Mouse (Mus musculus) gastrocnemius, postnatal 36 days (tissue): ENCODE measurements around the gene Rnf25. TPM values are rescaled to one million over a fixed set of nuclear protein-coding genes. Genes with fewer than 3 reads are reported as not detected.

Experiments used
- microRNA-seq, 2 experiments: library from miRNA; unstranded; fragments of <30 nt; microRNA quantifications; one replicate each; pipeline ENCODE4 v1.2.0; 2021
- total RNA-seq, 2 experiments: library from RNA; stranded (reverse); gene quantifications; 2 replicates each; pipeline ENCODE4 v1.2.3; 2021

Gene Rnf25
- total RNA-seq, 2 experiments from 2014 or later = 15.1 to 17.5 TPM

Small RNA genes within 50 kb of the gene (microRNA-seq; reads per million reads assigned to microRNA genes)
- gene Gm25035 = 0 reads per million in 2 experiments

Other genes starting within 250 kb of the Rnf25 start
- under 1 TPM in 1 of 2 experiments, not detected in 1; 0.12 TPM for gene Catip, start 239.3 kb downstream of the Rnf25 start, total RNA-seq
- 1 to 10 TPM; 3.0 to 3.9 TPM for gene Slc11a1, start 226.2 kb downstream of the Rnf25 start, total RNA-seq
- 10 to 100 TPM; 82.2 to 97.4 TPM for gene Ctdsp1, start 209.9 kb downstream of the Rnf25 start, total RNA-seq
- not detected for gene Vil1, start 192.0 kb downstream of the Rnf25 start, total RNA-seq
- 10 to 100 TPM; 11.1 to 11.6 TPM for gene Cnot9, start 95.3 kb downstream of the Rnf25 start, total RNA-seq
- 10 to 100 TPM; 52.2 to 73.6 TPM for gene Plcd4, start 58.5 kb downstream of the Rnf25 start, total RNA-seq
- 1 to 10 TPM; 7.8 to 8.8 TPM for gene Usp37, start 57.1 kb downstream of the Rnf25 start, total RNA-seq
- 1 to 10 TPM; 7.1 to 7.2 TPM for gene Zfp142, start 13.2 kb downstream of the Rnf25 start, total RNA-seq
- 10 to 100 TPM; 17.9 to 19.6 TPM for gene Bcs1l, start 13.1 kb downstream of the Rnf25 start, total RNA-seq
- gene Stk36, start within 50 bp of the Rnf25 start, total RNA-seq = under 1 TPM; 0.38 to 0.39 TPM
- gene Ttll4, start 60.3 kb upstream of the Rnf25 start, total RNA-seq = 10 to 100 TPM; 11.3 to 14.3 TPM
- gene Cyp27a1, start 112.2 kb upstream of the Rnf25 start, total RNA-seq = 10 to 100 TPM; 41.0 to 44.1 TPM
- gene Prkag3, start 147.8 kb upstream of the Rnf25 start, total RNA-seq = 10 to 100 TPM; 63.9 to 90.3 TPM
- gene Wnt6, start 170.5 kb upstream of the Rnf25 start, total RNA-seq = under 1 TPM; 0.20 to 0.32 TPM
- gene Wnt10a, start 190.1 kb upstream of the Rnf25 start, total RNA-seq = not detected